Mouse (Mus musculus) liver, adult 2 months (tissue): ENCODE data around the gene Slc38a5.

Experiments
- CTCF ChIP-seq: fragments of 200-500 bp; IDR thresholded peaks from 2 replicates; pipeline ENCODE4 v1.5.1; 2011; ENCODE audit warnings: low read depth, low read length, control low read depth
- POLR2A ChIP-seq: fragments of 200-500 bp; IDR thresholded peaks from 2 replicates; pipeline ENCODE4 v1.6.1; 2011; ENCODE audit warnings: low read length, control low read depth; ENCODE audit not compliant: insufficient read depth; ENCODE audit errors: extremely low read depth

GRCm38 (mm10) chrX:8288621-8289020, 17.7 kb downstream of the Slc38a5 start:
- TF ChIP-seq POLR2A: no peak
- no peak for TF ChIP-seq CTCF
